Mouse (Mus musculus): ENCODE measurements at regions not wholly inside any gene's neighbourhood (a gene's known extent, or its start where the extent isn't known, plus 50 kb on each side); places are given as distances from the start of the nearest gene placed in this dataset.

DNA sequence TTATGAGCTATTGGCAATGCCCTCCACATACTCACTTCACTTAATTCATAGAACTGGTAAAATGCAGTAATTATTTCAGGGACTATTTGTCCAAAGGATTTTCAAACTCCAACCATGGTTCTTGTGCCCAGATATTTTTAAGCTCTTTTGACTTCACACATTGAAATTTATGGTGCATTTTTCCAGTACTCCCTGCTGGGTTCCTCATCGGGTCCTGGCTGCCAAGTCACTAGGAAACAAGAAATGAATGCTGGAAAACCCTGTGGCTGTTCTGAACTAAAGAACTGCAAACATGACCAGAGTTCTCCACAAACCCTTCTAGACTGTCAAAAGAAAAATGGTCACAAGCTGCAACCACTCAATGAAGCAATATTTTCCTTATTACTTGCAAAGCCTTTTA lies 221.6 kb upstream of the Zic4 start:
- Histone ChIP-seq H3K27me3 (ENCODE audit: control insufficient read depth, insufficient read depth, low read depth, low read length) (no peaks in the 10 kb centered on the region), H3K36me3 (ENCODE audit: control insufficient read depth, insufficient read depth, low read length) (no peaks in the 10 kb centered on the region), H3K4me1 (replicated peaks; ENCODE audit: control insufficient read depth, insufficient read depth, low read length) (no peaks in the 10 kb centered on the region), H3K27ac (ENCODE audit: low read length) (no peak overlapping the region), H3K4me2 (ENCODE audit: low read depth, low read length) (no peak overlapping the region), H3K4me3 (ENCODE audit: low read length) (no peak overlapping the region), H3K9ac (ENCODE audit: low read length) (no peak overlapping the region), H3K9me3 (ENCODE audit: control insufficient read depth, low read length) (no peaks in the 10 kb centered on the region)
- ATAC-seq (ENCODE audit: low read depth): no peak
- 41% methylated on average over 1 of the region's 1 CpGs for WGBS

DNA sequence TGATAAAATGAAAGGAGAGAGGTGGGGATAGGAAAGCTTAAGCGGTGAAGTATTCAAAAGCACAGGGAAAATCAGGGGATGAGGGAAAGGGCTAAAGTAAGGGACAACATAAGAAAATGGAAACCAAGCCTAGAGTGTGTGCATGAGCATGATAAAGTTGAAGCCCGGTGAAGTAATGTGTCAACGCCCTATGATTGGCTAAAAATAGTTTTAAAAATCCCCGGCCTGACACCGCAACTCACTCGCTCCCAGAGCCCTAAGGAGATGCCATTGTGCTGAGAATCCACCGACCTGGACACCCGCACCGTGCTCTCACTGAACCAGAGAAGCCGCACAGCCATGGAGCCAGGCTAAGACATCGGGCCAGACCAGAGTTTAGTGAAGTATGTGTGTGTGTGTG lies 210.3 kb upstream of the Zic4 start:
- no peak overlapping the region for H3K9ac ChIP-seq (ENCODE audit: low read length)
- 84% methylated on average over 11 of the region's 11 CpGs for WGBS
- no peak overlapping the region for H3K4me2 ChIP-seq (ENCODE audit: low read depth, low read length)
- no peaks in the 10 kb centered on the region for H3K27me3 ChIP-seq (ENCODE audit: control insufficient read depth, insufficient read depth, low read depth, low read length)
- no peaks in the 10 kb centered on the region for H3K9me3 ChIP-seq (ENCODE audit: control insufficient read depth, low read length)
- no peaks in the 10 kb centered on the region for H3K4me1 ChIP-seq (replicated peaks; ENCODE audit: control insufficient read depth, insufficient read depth, low read length)
- ATAC-seq (ENCODE audit: low read depth): no peak
- no peaks in the 10 kb centered on the region for H3K36me3 ChIP-seq (ENCODE audit: control insufficient read depth, insufficient read depth, low read length)
- H3K27ac ChIP-seq (ENCODE audit: low read length): no peak overlapping the region
- H3K4me3 ChIP-seq (ENCODE audit: low read length): no peak overlapping the region

- 72% methylated on average over 2 of the region's 2 CpGs for WGBS
These were observed 202.9 kb upstream of the Zic4 start for GRCm38 (mm10) chr9:91159311-91159710.

DNA sequence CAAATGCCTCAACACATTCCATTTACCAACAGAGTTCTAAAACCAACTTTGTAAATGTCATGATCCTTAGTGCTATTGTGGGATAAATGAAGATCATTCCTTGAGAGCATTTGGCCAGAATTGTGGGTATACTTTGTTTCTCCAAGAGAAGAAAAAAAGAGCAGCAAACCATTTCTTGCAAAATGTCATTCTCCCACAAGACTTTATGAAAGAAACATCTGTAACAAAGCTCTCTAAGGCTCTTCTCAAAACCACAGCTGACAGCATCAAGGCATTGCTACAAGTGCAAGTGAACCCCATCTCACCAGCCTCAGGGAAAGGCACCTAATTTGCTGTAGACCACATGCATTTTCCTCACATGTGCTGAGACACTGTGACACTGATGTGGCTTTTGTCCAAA lies 194.3 kb upstream of the Zic4 start:
- Histone ChIP-seq H3K9me3 (ENCODE audit: control insufficient read depth, low read length) (no peaks in the 10 kb centered on the region), H3K27ac (ENCODE audit: low read length) (no peak overlapping the region), H3K4me2 (ENCODE audit: low read depth, low read length) (no peak overlapping the region), H3K4me3 (ENCODE audit: low read length) (no peak overlapping the region), H3K9ac (ENCODE audit: low read length) (no peak overlapping the region), H3K27me3 (ENCODE audit: control insufficient read depth, insufficient read depth, low read depth, low read length) (no peaks in the 10 kb centered on the region), H3K4me1 (replicated peaks; ENCODE audit: control insufficient read depth, insufficient read depth, low read length) (no peaks in the 10 kb centered on the region), H3K36me3 (ENCODE audit: control insufficient read depth, insufficient read depth, low read length) (no peaks in the 10 kb centered on the region)
- ATAC-seq (ENCODE audit: low read depth): no peak

More at GRCm38 (mm10) chr9:91159311-91159710, 202.9 kb upstream of the Zic4 start:
- Histone ChIP-seq H3K4me2 (ENCODE audit: low read depth, low read length) (no peak overlapping the region), H3K9ac (ENCODE audit: low read length) (no peak overlapping the region), H3K9me3 (ENCODE audit: control insufficient read depth, low read length) (no peaks in the 10 kb centered on the region), H3K4me3 (ENCODE audit: low read length) (no peak overlapping the region), H3K36me3 (ENCODE audit: control insufficient read depth, insufficient read depth, low read length) (no peaks in the 10 kb centered on the region), H3K27ac (ENCODE audit: low read length) (no peak overlapping the region), H3K4me1 (replicated peaks; ENCODE audit: control insufficient read depth, insufficient read depth, low read length) (no peaks in the 10 kb centered on the region), H3K27me3 (ENCODE audit: control insufficient read depth, insufficient read depth, low read depth, low read length) (no peaks in the 10 kb centered on the region)
- ATAC-seq (ENCODE audit: low read depth): no peak

GRCm38 (mm10) chr9:91193221-91193620 lies 169.0 kb upstream of the Zic4 start:
- Histone ChIP-seq H3K4me3 (ENCODE audit: low read length) (no peak overlapping the region), H3K9me3 (ENCODE audit: control insufficient read depth, low read length) (no peaks in the 10 kb centered on the region; the same call in 1 of the 2 replicates), H3K4me1 (replicated peaks; ENCODE audit: control insufficient read depth, insufficient read depth, low read length) (no peaks in the 10 kb centered on the region), H3K36me3 (ENCODE audit: control insufficient read depth, insufficient read depth, low read length) (no peaks in the 10 kb centered on the region), H3K27me3 (ENCODE audit: control insufficient read depth, insufficient read depth, low read depth, low read length) (no peaks in the 10 kb centered on the region), H3K27ac (ENCODE audit: low read length) (no peak overlapping the region), H3K9ac (ENCODE audit: low read length) (no peak overlapping the region), H3K4me2 (ENCODE audit: low read depth, low read length) (no peak overlapping the region)
- no peak for ATAC-seq (ENCODE audit: low read depth)
- WGBS: 59% methylated on average over 4 of the region's 4 CpGs

GRCm38 (mm10) chr9:91193954-91194353 lies 168.3 kb upstream of the Zic4 start:
- Histone ChIP-seq H3K27ac (ENCODE audit: low read length) (no peak overlapping the region), H3K36me3 (ENCODE audit: control insufficient read depth, insufficient read depth, low read length) (no peaks in the 10 kb centered on the region), H3K4me1 (replicated peaks; ENCODE audit: control insufficient read depth, insufficient read depth, low read length) (no peaks in the 10 kb centered on the region), H3K9me3 (ENCODE audit: control insufficient read depth, low read length) (no peaks in the 10 kb centered on the region; the same call in 1 of the 2 replicates), H3K27me3 (ENCODE audit: control insufficient read depth, insufficient read depth, low read depth, low read length) (no peaks in the 10 kb centered on the region), H3K9ac (ENCODE audit: low read length) (no peak overlapping the region), H3K4me3 (ENCODE audit: low read length) (no peak overlapping the region), H3K4me2 (ENCODE audit: low read depth, low read length) (no peak overlapping the region)
- 68% methylated on average over 3 of the region's 3 CpGs for WGBS
- no peak for ATAC-seq (ENCODE audit: low read depth)

- no peak overlapping the region for H3K4me3 ChIP-seq (ENCODE audit: low read length)
- H3K27me3 ChIP-seq (ENCODE audit: control insufficient read depth, insufficient read depth, low read depth, low read length): no peaks in the 10 kb centered on the region
- no peaks in the 10 kb centered on the region for H3K9me3 ChIP-seq (ENCODE audit: control insufficient read depth, low read length)
- H3K36me3 ChIP-seq (ENCODE audit: control insufficient read depth, insufficient read depth, low read length): no peaks in the 10 kb centered on the region
- H3K27ac ChIP-seq (ENCODE audit: low read length): no peak overlapping the region
- no peaks in the 10 kb centered on the region for H3K4me1 ChIP-seq (replicated peaks; ENCODE audit: control insufficient read depth, insufficient read depth, low read length)
- no peak for ATAC-seq (ENCODE audit: low read depth)
- H3K4me2 ChIP-seq (ENCODE audit: low read depth, low read length): no peak overlapping the region
- 66% methylated on average over 2 of the region's 2 CpGs for WGBS
- H3K9ac ChIP-seq (ENCODE audit: low read length): no peak overlapping the region
These were observed 154.9 kb upstream of the Zic4 start for GRCm38 (mm10) chr9:91207281-91207680.

GRCm38 (mm10) chr9:91227673-91228440 lies 134.4 kb upstream of the Zic4 start:
- no peak overlapping the region for H3K4me2 ChIP-seq (ENCODE audit: low read depth, low read length)
- H3K9ac ChIP-seq (ENCODE audit: low read length): no peak overlapping the region
- H3K9me3 ChIP-seq (ENCODE audit: control insufficient read depth, low read length): no peaks in the 10 kb centered on the region
- no peak for ATAC-seq (ENCODE audit: low read depth)
- no peaks in the 10 kb centered on the region for H3K36me3 ChIP-seq (ENCODE audit: control insufficient read depth, insufficient read depth, low read length)
- H3K27ac ChIP-seq (ENCODE audit: low read length): no peak overlapping the region
- 42% methylated on average over 10 of the region's 10 CpGs for WGBS
- H3K4me3 ChIP-seq (ENCODE audit: low read length): no peak overlapping the region
- no peaks in the 10 kb centered on the region for H3K4me1 ChIP-seq (replicated peaks; ENCODE audit: control insufficient read depth, insufficient read depth, low read length)
- no peaks in the 10 kb centered on the region for H3K27me3 ChIP-seq (ENCODE audit: control insufficient read depth, insufficient read depth, low read depth, low read length)

GRCm38 (mm10) chr9:91228525-91228924 lies 133.7 kb upstream of the Zic4 start:
- ATAC-seq (ENCODE audit: low read depth): no peak
- Histone ChIP-seq H3K4me2 (ENCODE audit: low read depth, low read length) (no peak overlapping the region), H3K27me3 (ENCODE audit: control insufficient read depth, insufficient read depth, low read depth, low read length) (no peaks in the 10 kb centered on the region), H3K27ac (ENCODE audit: low read length) (no peak overlapping the region), H3K4me3 (ENCODE audit: low read length) (no peak overlapping the region), H3K9ac (ENCODE audit: low read length) (no peak overlapping the region), H3K4me1 (replicated peaks; ENCODE audit: control insufficient read depth, insufficient read depth, low read length) (no peaks in the 10 kb centered on the region), H3K9me3 (ENCODE audit: control insufficient read depth, low read length) (no peaks in the 10 kb centered on the region), H3K36me3 (ENCODE audit: control insufficient read depth, insufficient read depth, low read length) (no peaks in the 10 kb centered on the region)
- 56% methylated on average over 5 of the region's 5 CpGs for WGBS

DNA sequence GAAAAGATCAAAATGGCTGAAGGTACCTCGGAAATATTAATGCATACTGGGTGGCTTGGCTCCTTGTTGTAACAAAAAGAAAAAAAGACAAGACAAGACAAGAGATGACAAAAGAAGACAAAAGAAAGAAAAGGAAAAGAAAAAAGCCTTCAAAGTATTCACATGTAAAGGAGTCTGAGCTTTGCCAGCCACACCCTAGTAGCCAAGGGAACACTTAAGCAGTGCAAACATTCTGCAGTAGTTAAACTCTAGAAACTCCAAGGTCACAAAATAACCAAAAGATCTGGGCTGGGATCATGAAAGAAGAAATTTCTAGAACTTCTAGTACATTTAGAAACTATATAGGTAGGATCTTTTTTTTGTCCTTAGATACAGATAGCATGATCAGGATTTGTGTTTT lies 108.3 kb upstream of the Zic4 start:
- ATAC-seq (ENCODE audit: low read depth): no peak
- no peak overlapping the region for H3K4me3 ChIP-seq (ENCODE audit: low read length)
- no peaks in the 10 kb centered on the region for H3K4me1 ChIP-seq (replicated peaks; ENCODE audit: control insufficient read depth, insufficient read depth, low read length)
- no peak overlapping the region for H3K9ac ChIP-seq (ENCODE audit: low read length)
- H3K36me3 ChIP-seq (ENCODE audit: control insufficient read depth, insufficient read depth, low read length): no peaks in the 10 kb centered on the region
- H3K27me3 ChIP-seq (ENCODE audit: control insufficient read depth, insufficient read depth, low read depth, low read length): no peaks in the 10 kb centered on the region
- no peak overlapping the region for H3K4me2 ChIP-seq (ENCODE audit: low read depth, low read length)
- H3K27ac ChIP-seq (ENCODE audit: low read length): no peak overlapping the region
- WGBS: 82% methylated on average over 1 of the region's 1 CpGs
- no peaks in the 10 kb centered on the region for H3K9me3 ChIP-seq (ENCODE audit: control insufficient read depth, low read length)

All from lung, embryonic 16.5 days (tissue).